Mouse (Mus musculus) heart, embryonic 10.5 days (tissue): ENCODE measurements at regions not wholly inside any gene's neighbourhood (a gene's known extent, or its start where the extent isn't known, plus 50 kb on each side); places are given as distances from the start of the nearest gene placed in this dataset.

Source experiments
- DNase-seq: peaks from one replicate; pipeline ENCODE4 v3.0.0-alpha.2; 2017; ENCODE audit warnings: low spot score
- H3K27ac ChIP-seq: fragments of 300-500 bp; sonication (generic); 2 replicates; pipeline ENCODE4 v1.5.1; 2016; ENCODE audit warnings: mild to moderate bottlenecking
- H3K27me3 ChIP-seq: fragments of 300-500 bp; sonication (generic); 2 replicates; pipeline ENCODE4 v1.6.1; 2016; ENCODE audit warnings: mild to moderate bottlenecking; ENCODE audit not compliant: poor library complexity, insufficient read depth, severe bottlenecking
- H3K36me3 ChIP-seq: fragments of 300-500 bp; sonication (generic); 2 replicates; pipeline ENCODE4 v1.6.1; 2016; ENCODE audit warnings: mild to moderate bottlenecking, moderate library complexity
- H3K4me1 ChIP-seq: fragments of 300-500 bp; sonication (generic); 2 replicates; pipeline ENCODE4 v1.6.1; 2016; ENCODE audit warnings: mild to moderate bottlenecking
- H3K4me3 ChIP-seq: fragments of 300-500 bp; sonication (generic); 2 replicates; pipeline ENCODE4 v1.5.1; 2016; ENCODE audit warnings: mild to moderate bottlenecking, moderate library complexity
- H3K9me3 ChIP-seq: fragments of 300-500 bp; sonication (generic); 2 replicates; pipeline ENCODE4 v1.6.1; 2016; ENCODE audit warnings: mild to moderate bottlenecking, moderate library complexity
- WGBS: fragments of 180-500 bp; shearing (Covaris S2); methylation state at CpG from one replicate; pipeline ENCODE4 v1.1.7; 2016; 5-methylcytosine and 5-hydroxymethylcytosine counted together

GRCm38 (mm10) chr16:95202126-95202883, 55.1 kb upstream of the Kcnj15 start:
- Histone ChIP-seq H3K4me1 (peaks cover 8% of the 10 kb centered on the region), H3K36me3 (no peaks in the 10 kb centered on the region), H3K27me3 (0 out of 2 replicates have a peak, but pooled peaks cover 4% of the 10 kb centered on the region), H3K27ac (no peak overlapping the region), H3K4me3 (no peak overlapping the region), H3K9me3 (no peaks in the 10 kb centered on the region)
- no peak for DNase-seq
- 71% methylated on average over 7 of the region's 7 CpGs for WGBS

- Histone ChIP-seq H3K27ac (no peak overlapping the region), H3K9me3 (no peaks in the 10 kb centered on the region)
These were observed 54.3 kb upstream of the Kcnj15 start for GRCm38 (mm10) chr16:95203026-95203425.

GRCm38 (mm10) chr16:95203790-95204189, 53.6 kb upstream of the Kcnj15 start:
- DNase-seq, result no peak
- peaks cover 3% of the 10 kb centered on the region; the same call in 1 of the 2 replicates for H3K4me1 ChIP-seq
- H3K27me3 ChIP-seq, result 0 out of 2 replicates have a peak, but pooled peaks cover 4% of the 10 kb centered on the region
- H3K4me3 ChIP-seq, result no peak overlapping the region
- 79% methylated on average over 3 of the region's 3 CpGs for WGBS
- no peak overlapping the region for H3K27ac ChIP-seq
- H3K36me3 ChIP-seq, result no peaks in the 10 kb centered on the region
- H3K9me3 ChIP-seq, result no peaks in the 10 kb centered on the region

More at GRCm38 (mm10) chr16:95203026-95203425, 54.3 kb upstream of the Kcnj15 start:
- H3K4me1 ChIP-seq, result peaks cover 8% of the 10 kb centered on the region
- 0 out of 2 replicates have a peak, but pooled peaks cover 4% of the 10 kb centered on the region for H3K27me3 ChIP-seq
- no peak for DNase-seq
- no peak overlapping the region for H3K4me3 ChIP-seq
- H3K36me3 ChIP-seq, result no peaks in the 10 kb centered on the region
- WGBS, result 82% methylated on average over 3 of the region's 3 CpGs

GRCm38 (mm10) chr16:95204507-95204906, 52.9 kb upstream of the Kcnj15 start:
- Histone ChIP-seq H3K4me1 (no peaks in the 10 kb centered on the region), H3K4me3 (no peak overlapping the region), H3K27ac (no peak overlapping the region), H3K27me3 (0 out of 2 replicates have a peak, but pooled peaks cover 4% of the 10 kb centered on the region), H3K9me3 (no peaks in the 10 kb centered on the region), H3K36me3 (no peaks in the 10 kb centered on the region)
- DNase-seq, result no peak
- 91% methylated on average over 6 of the region's 6 CpGs for WGBS

GRCm38 (mm10) chr16:95206445-95206844, 50.9 kb upstream of the Kcnj15 start:
- Histone ChIP-seq H3K4me3 (no peak overlapping the region), H3K9me3 (no peaks in the 10 kb centered on the region), H3K27ac (no peak overlapping the region), H3K4me1 (no peaks in the 10 kb centered on the region), H3K36me3 (no peaks in the 10 kb centered on the region), H3K27me3 (0 out of 2 replicates have a peak, but pooled peaks cover 4% of the 10 kb centered on the region)
- DNase-seq, result no peak
- WGBS, result 82% methylated on average over 5 of the region's 5 CpGs

GRCm38 (mm10) chr16:95207547-95207946, 49.8 kb upstream of the Kcnj15 start:
- Histone ChIP-seq H3K4me3 (no peak overlapping the region), H3K4me1 (no peaks in the 10 kb centered on the region), H3K9me3 (no peaks in the 10 kb centered on the region), H3K36me3 (no peaks in the 10 kb centered on the region), H3K27ac (no peak overlapping the region), H3K27me3 (0 out of 2 replicates have a peak, but pooled peaks cover 4% of the 10 kb centered on the region)
- DNase-seq, result no peak
- 69% methylated on average over 6 of the region's 6 CpGs for WGBS
